Mouse (Mus musculus) cerebellum, postnatal 14 days (tissue): ENCODE measurements around the gene Ttc24.

ENCODE experiments used
- DNase-seq, 2 experiments: peaks; one replicate each; pipeline ENCODE4 v3.0.0; 2021; ENCODE audit warnings: mixed read lengths in 2 of 2

Gene Ttc24

GRCm38 (mm10) chr3:88077441-88077840, 663 bp downstream of the Ttc24 start:
- no peak for DNase-seq

- DNase-seq: peak; percentile 32 to 59
These were observed 3.3 kb downstream of the Ttc24 start for GRCm38 (mm10) chr3:88074766-88075165.

- DNase-seq: peak; percentile 39 to 65
These were observed 3.8 kb downstream of the Ttc24 start for GRCm38 (mm10) chr3:88074351-88074750.

GRCm38 (mm10) chr3:88073631-88074030, 4.5 kb downstream of the Ttc24 start:
- DNase-seq: peak; percentile 39 to 58

- peak; percentile 96 for DNase-seq
These were observed 6.3 kb downstream of the Ttc24 start for GRCm38 (mm10) chr3:88071783-88072182.

GRCm38 (mm10) chr3:88068386-88068785, 9.7 kb downstream of the Ttc24 start:
- no peak for DNase-seq

- DNase-seq: peak; percentile 88 to 90
These were observed 20.0 kb downstream of the Ttc24 start, which contains the start of gene Naxe for GRCm38 (mm10) chr3:88057902-88058696. TSS of gene Naxe (minus strand) at chr3:88058495.

GRCm38 (mm10) chr3:88057030-88057429, 21.1 kb downstream of the Ttc24 start:
- no peak for DNase-seq

- DNase-seq: no peak
These were observed 28.6 kb downstream of the Ttc24 start for GRCm38 (mm10) chr3:88049532-88049931.

GRCm38 (mm10) chr3:88042661-88043421, 35.3 kb downstream of the Ttc24 start, which contains the start of gene Gpatch4:
TSS of gene Gpatch4 (plus strand) at chr3:88043108.
- peak; percentile 93 to 94 for DNase-seq

GRCm38 (mm10) chr3:88035561-88036293, 42.4 kb downstream of the Ttc24 start:
- no peak for DNase-seq

- no peak for DNase-seq
These were observed 44.6 kb downstream of the Ttc24 start for GRCm38 (mm10) chr3:88033506-88033905.

- DNase-seq: peak in 1 of 2 experiments; percentile 20
These were observed 47.3 kb downstream of the Ttc24 start for GRCm38 (mm10) chr3:88030608-88031395.

- peak in 1 of 2 experiments; percentile 20 for DNase-seq
These were observed 50.5 kb downstream of the Ttc24 start, which contains the start of gene Hapln2 for GRCm38 (mm10) chr3:88027434-88028186. TSS of gene Hapln2 (minus strand) at chr3:88027583.

- DNase-seq: no peak
These were observed 51.3 kb downstream of the Ttc24 start for GRCm38 (mm10) chr3:88026823-88027222.

- DNase-seq: peak in 1 of 2 experiments; percentile 19
These were observed 54.7 kb downstream of the Ttc24 start for GRCm38 (mm10) chr3:88023192-88024074.

GRCm38 (mm10) chr3:88022322-88023191, 55.5 kb downstream of the Ttc24 start:
- peak; percentile 90 to 93 for DNase-seq
